Mouse (Mus musculus) stomach, embryonic 14.5 days (tissue): ENCODE data around the gene Pik3r2. TPM values are rescaled to one million over a fixed set of nuclear protein-coding genes. Genes with fewer than 3 reads are reported as not detected.

Experiments
- ATAC-seq: fragments of 200-750 bp; cut with Nextera tagmentation; 2 replicates; pipeline ENCODE4 v1.8.0; 2017; ENCODE audit warnings: low read depth, moderate TSS enrichment; ENCODE audit not compliant: insufficient number of reproducible peaks, insufficient read depth, low FRiP score
- H3K27ac ChIP-seq: fragments of 300-500 bp; sonication (generic); 2 replicates; pipeline ENCODE4 v1.5.1; 2014; ENCODE audit warnings: mild to moderate bottlenecking, low read length, moderate library complexity, mixed read lengths
- H3K27me3 ChIP-seq: fragments of 300-500 bp; sonication (generic); 2 replicates; pipeline ENCODE4 v1.6.1; 2014; ENCODE audit warnings: low read length, control low read depth, mixed read lengths; ENCODE audit not compliant: control insufficient read depth, insufficient read depth
- H3K36me3 ChIP-seq: fragments of 300-500 bp; sonication (generic); 2 replicates; pipeline ENCODE4 v1.6.1; 2014; ENCODE audit warnings: mild to moderate bottlenecking, control low read depth, low read length, moderate library complexity, mixed read lengths; ENCODE audit not compliant: control insufficient read depth, insufficient read depth
- H3K4me1 ChIP-seq: fragments of 300-500 bp; sonication (generic); 2 replicates; pipeline ENCODE4 v1.6.1; 2014; ENCODE audit warnings: low read length, control low read depth, mixed read lengths; ENCODE audit not compliant: control insufficient read depth, insufficient read depth
- H3K4me2 ChIP-seq: fragments of 300-500 bp; sonication (generic); replicated peaks from 2 replicates; pipeline ENCODE4 v1.6.1; 2014; ENCODE audit warnings: low read depth, low read length, control low read depth
- H3K4me3 ChIP-seq: fragments of 300-500 bp; sonication (generic); 2 replicates; pipeline ENCODE4 v1.5.1; 2014; ENCODE audit warnings: low read depth, low read length, control low read depth
- H3K9ac ChIP-seq: fragments of 300-500 bp; sonication (generic); replicated peaks from 2 replicates; pipeline ENCODE4 v1.6.1; 2014; ENCODE audit warnings: low read depth, mild to moderate bottlenecking, control low read depth, low read length, moderate library complexity, mixed read lengths
- H3K9me3 ChIP-seq: fragments of 300-500 bp; sonication (generic); 2 replicates; pipeline ENCODE4 v1.6.1; 2016; ENCODE audit warnings: low read depth, low read length, control low read depth; ENCODE audit not compliant: control insufficient read depth
- WGBS: fragments of 180-500 bp; shearing (Covaris S2); extraction: QIAGEN DNeasy Blood & Tissue Kit; methylation state at CpG from one replicate; pipeline ENCODE4 v1.1.7; 2014; 5-methylcytosine and 5-hydroxymethylcytosine counted together
- polyA plus RNA-seq: library from polyadenylated mRNA; unstranded; fragments of >200 nt; fragmentation: Nextera tagmentation; extraction: Ambion mirVana; gene quantifications from 2 replicates; pipeline ENCODE4 v1.2.1, GENCODE M21; 2014

The Pik3r2 gene
- polyA plus RNA-seq, 1 experiment from 2014 or later, result 44.5 TPM

- peaks cover 9% of the 10 kb centered on the region for H3K36me3 ChIP-seq
These were observed 13.2 kb downstream of the Pik3r2 start for GRCm38 (mm10) chr8:70763354-70763753.

GRCm38 (mm10) chr8:70762118-70762517 lies 14.4 kb downstream of the Pik3r2 start:
- Histone ChIP-seq H3K4me2 (no peak overlapping the region), H3K9me3 (no peaks in the 10 kb centered on the region), H3K4me3 (no peak overlapping the region), H3K27me3 (no peaks in the 10 kb centered on the region), H3K27ac (no peak overlapping the region), H3K9ac (no peak overlapping the region), H3K4me1 (peaks cover 23% of the 10 kb centered on the region; the same call in 1 of the 2 replicates), H3K36me3 (peaks cover 15% of the 10 kb centered on the region)
- 68% methylated on average over 1 of the region's 1 CpGs for WGBS
- no peak for ATAC-seq

More at GRCm38 (mm10) chr8:70763354-70763753, 13.2 kb downstream of the Pik3r2 start:
- no peak for ATAC-seq
- Histone ChIP-seq H3K9me3 (no peaks in the 10 kb centered on the region), H3K27ac (peak overlapping the region; percentile 56; the same call in 1 of the 2 replicates), H3K4me2 (no peak overlapping the region), H3K27me3 (no peaks in the 10 kb centered on the region), H3K4me3 (no peak overlapping the region), H3K4me1 (peaks cover 23% of the 10 kb centered on the region; the same call in 1 of the 2 replicates), H3K9ac (no peak overlapping the region)
- WGBS, result 9% methylated on average over 3 of the region's 3 CpGs

- H3K9ac ChIP-seq, result peak within 1 kb of the TSS; percentile 67
- WGBS, result 2% methylated on average over 55 of the region's 55 CpGs
- ATAC-seq, result peak; percentile 94
These were observed 15.6 kb downstream of the Pik3r2 start, which contains the start of gene Mpv17l2 for GRCm38 (mm10) chr8:70760775-70761406. Gene Mpv17l2, minus strand, starts transcription at chr8:70760946.

GRCm38 (mm10) chr8:70760350-70760749 lies 16.2 kb downstream of the Pik3r2 start:
- ATAC-seq, result no peak
- Histone ChIP-seq H3K36me3 (peaks cover 21% of the 10 kb centered on the region), H3K27me3 (no peaks in the 10 kb centered on the region), H3K4me1 (peaks cover 23% of the 10 kb centered on the region; the same call in 1 of the 2 replicates), H3K4me2 (peak overlapping the region; percentile 95), H3K27ac (peak overlapping the region; percentile 52; the same call in 1 of the 2 replicates), H3K9ac (peak overlapping the region; percentile 67), H3K4me3 (peak overlapping the region; percentile 60), H3K9me3 (no peaks in the 10 kb centered on the region)
- under 1% methylated on average over 22 of the region's 22 CpGs for WGBS

More at GRCm38 (mm10) chr8:70760775-70761406, 15.6 kb downstream of the Pik3r2 start, which contains the start of gene Mpv17l2:
- peak within 1 kb of the TSS; percentile 60 for H3K4me3 ChIP-seq
- peaks cover 21% of the 10 kb centered on the region for H3K36me3 ChIP-seq
- peaks cover 17% of the 10 kb centered on the region; the same call in 1 of the 2 replicates for H3K4me1 ChIP-seq
- H3K27me3 ChIP-seq, result no peaks in the 10 kb centered on the region
- peak within 1 kb of the TSS; percentile 52; the same call in 1 of the 2 replicates for H3K27ac ChIP-seq
- H3K9me3 ChIP-seq, result no peaks in the 10 kb centered on the region
- peak within 1 kb of the TSS; percentile 95 for H3K4me2 ChIP-seq

- 66% methylated on average over 19 of the region's 19 CpGs for WGBS
- H3K4me2 ChIP-seq, result peak overlapping the region; percentile 95; the same call in 1 of the 2 replicates
- no peak overlapping the region for H3K27ac ChIP-seq
- ATAC-seq, result no peak
- peaks cover 24% of the 10 kb centered on the region; the same call in 1 of the 2 replicates for H3K4me1 ChIP-seq
- H3K4me3 ChIP-seq, result no peak overlapping the region
- H3K36me3 ChIP-seq, result peaks cover 21% of the 10 kb centered on the region
- H3K9ac ChIP-seq, result no peak overlapping the region
- no peaks in the 10 kb centered on the region for H3K9me3 ChIP-seq
- H3K27me3 ChIP-seq, result no peaks in the 10 kb centered on the region
These were observed 17.6 kb downstream of the Pik3r2 start for GRCm38 (mm10) chr8:70758616-70759561.

GRCm38 (mm10) chr8:70758308-70758615 lies 18.3 kb downstream of the Pik3r2 start:
- Histone ChIP-seq H3K27ac (no peak overlapping the region), H3K4me1 (peaks cover 26% of the 10 kb centered on the region; the same call in 1 of the 2 replicates), H3K9ac (no peak overlapping the region), H3K9me3 (no peaks in the 10 kb centered on the region), H3K27me3 (no peaks in the 10 kb centered on the region), H3K36me3 (peaks cover 21% of the 10 kb centered on the region), H3K4me2 (no peak overlapping the region), H3K4me3 (no peak overlapping the region)
- ATAC-seq, result no peak
- 87% methylated on average over 7 of the region's 7 CpGs for WGBS

- Histone ChIP-seq H3K4me2 (no peak overlapping the region), H3K4me3 (no peak overlapping the region), H3K9ac (no peak overlapping the region), H3K27ac (no peak overlapping the region), H3K9me3 (no peaks in the 10 kb centered on the region), H3K27me3 (no peaks in the 10 kb centered on the region), H3K36me3 (peaks cover 21% of the 10 kb centered on the region), H3K4me1 (peaks cover 32% of the 10 kb centered on the region)
- 76% methylated on average over 22 of the region's 22 CpGs for WGBS
- ATAC-seq, result no peak
These were observed 18.8 kb downstream of the Pik3r2 start for GRCm38 (mm10) chr8:70757523-70758307.
